Mouse (Mus musculus): Measurements from ENCODE around the gene Cfap58. TPM values are rescaled to one million over a fixed set of nuclear protein-coding genes. Genes with fewer than 3 reads are reported as not detected.

The Cfap58 gene
- total RNA-seq, 2 experiments from 2014 or later = 0.24 to 0.55 TPM

GRCm38 (mm10) chr19:47913344-47913743, 24.1 kb upstream of the Cfap58 start:
- intact Hi-C loops (cut with DNase I) = no loop called here
- DNase-seq (ENCODE audit: low spot score in 2 of 2) = no peak

- DNase-seq (ENCODE audit: low spot score in 2 of 2) = no peak
- intact Hi-C loops (cut with DNase I) = no loop called here
These were observed 23.3 kb upstream of the Cfap58 start for GRCm38 (mm10) chr19:47914191-47914590.

GRCm38 (mm10) chr19:47915251-47915650, 22.2 kb upstream of the Cfap58 start:
- DNase-seq (ENCODE audit: low spot score in 2 of 2) = no peak
- intact Hi-C loops (cut with DNase I) = loop anchor here (5.0 kb wide), 1 partner anchor 33 kb away; no protein-coding TSS in a partner anchor

- DNase-seq (ENCODE audit: low spot score in 2 of 2) = no peak
- intact Hi-C loops (cut with DNase I) = loop anchor here (5.0 kb wide), 1 partner anchor 35 kb away; no protein-coding TSS in a partner anchor
These were observed 20.1 kb upstream of the Cfap58 start for GRCm38 (mm10) chr19:47917396-47917795.

- no peak for DNase-seq (ENCODE audit: low spot score in 2 of 2)
- intact Hi-C loops (cut with DNase I) = loop anchor here (5.0 kb wide), 1 partner anchor 36 kb away; no protein-coding TSS in a partner anchor
These were observed 19.5 kb upstream of the Cfap58 start for GRCm38 (mm10) chr19:47918016-47918415.

- intact Hi-C loops (cut with DNase I) = loop anchor here (5.0 kb wide), 1 partner anchor 36 kb away; no protein-coding TSS in a partner anchor
- DNase-seq (ENCODE audit: low spot score in 2 of 2) = no peak
These were observed 18.9 kb upstream of the Cfap58 start for GRCm38 (mm10) chr19:47918455-47919101.

- intact Hi-C loops (cut with DNase I) = loop anchor here (5.0 kb wide), 1 partner anchor 37 kb away; no protein-coding TSS in a partner anchor
These were observed 18.1 kb upstream of the Cfap58 start, which contains the start of the genes Cfap43 and Itprip for GRCm38 (mm10) chr19:47919126-47919965. Gene Cfap43 (minus strand): TSS chr19:47919287. Gene Itprip (minus strand): TSS chr19:47919299.

DNA sequence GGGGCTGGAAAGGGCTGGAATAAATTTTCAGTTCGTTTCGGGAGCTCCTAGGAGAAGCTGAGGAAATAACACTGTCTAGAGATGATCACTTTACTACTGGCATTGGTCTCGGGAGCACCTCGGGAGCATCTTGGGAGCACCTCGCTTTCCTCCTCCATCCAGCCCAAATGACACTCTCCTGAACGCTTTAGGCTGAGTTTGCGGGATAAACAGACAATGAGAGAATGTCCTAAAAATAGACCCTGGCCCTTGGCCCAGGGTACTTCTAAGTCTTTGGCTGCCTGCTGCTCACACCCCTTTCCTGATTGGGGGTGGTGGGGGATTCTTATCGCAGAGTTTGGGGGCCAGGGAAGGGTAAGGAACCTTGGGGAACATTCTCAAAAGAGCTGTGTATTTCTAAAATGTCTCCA, 17.5 kb upstream of the Cfap58 start:
- intact Hi-C loops (cut with DNase I) = loop anchor here (5.0 kb wide), 1 partner anchor 38 kb away; no protein-coding TSS in a partner anchor
- no peak for DNase-seq (ENCODE audit: low spot score in 2 of 2)

More at GRCm38 (mm10) chr19:47919126-47919965, 18.1 kb upstream of the Cfap58 start, which contains the start of the genes Cfap43 and Itprip:
- DNase-seq (ENCODE audit: low spot score in 2 of 2) = peak; percentile 45 to 61

DNA sequence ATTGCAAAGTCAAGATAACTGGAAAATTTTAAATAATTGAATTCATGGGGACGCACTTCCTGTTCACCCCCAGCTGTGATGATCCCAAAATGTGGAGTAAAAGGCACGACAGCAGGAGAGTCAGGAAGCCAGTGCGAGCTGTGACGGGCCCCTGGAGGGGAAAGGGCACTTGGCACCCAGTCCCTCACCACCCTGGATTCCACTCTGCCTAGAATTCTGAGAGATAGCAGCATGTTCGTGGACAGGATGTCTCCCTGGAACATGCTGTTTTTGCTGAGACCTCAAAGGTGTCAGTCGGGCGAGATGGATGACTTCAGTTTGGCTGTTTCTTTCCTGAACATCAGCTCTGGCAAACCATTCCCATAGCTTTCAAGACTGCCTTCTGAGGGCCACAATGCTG, 11.7 kb upstream of the Cfap58 start:
- no peak for DNase-seq (ENCODE audit: low spot score in 2 of 2)
- intact Hi-C loops (cut with DNase I) = no loop called here

- DNase-seq (ENCODE audit: low spot score in 2 of 2) = no peak
- intact Hi-C loops (cut with DNase I) = no loop called here
These were observed 10.4 kb upstream of the Cfap58 start for GRCm38 (mm10) chr19:47927032-47927431.

DNA sequence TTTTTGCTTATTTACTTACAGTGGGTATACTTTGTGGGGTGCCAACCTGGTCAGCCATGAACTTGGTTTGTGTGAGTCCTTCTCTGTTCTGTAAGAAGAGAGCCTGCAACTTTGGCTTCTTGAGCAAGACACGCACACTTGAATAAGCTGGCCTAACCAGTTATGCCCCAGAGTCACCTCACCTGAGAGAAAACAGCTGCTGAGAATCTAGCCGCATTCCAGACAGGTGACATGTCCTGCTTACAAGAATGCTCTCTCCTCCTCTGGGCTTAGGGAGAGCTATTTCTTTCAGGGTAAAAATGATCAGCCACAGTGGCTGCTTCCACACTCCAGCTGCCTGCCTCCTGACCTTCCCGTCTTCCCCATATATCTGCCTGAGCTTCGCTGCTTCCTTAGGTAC, 8.4 kb upstream of the Cfap58 start:
- DNase-seq (ENCODE audit: low spot score in 2 of 2) = no peak
- intact Hi-C loops (cut with DNase I) = no loop called here

DNA sequence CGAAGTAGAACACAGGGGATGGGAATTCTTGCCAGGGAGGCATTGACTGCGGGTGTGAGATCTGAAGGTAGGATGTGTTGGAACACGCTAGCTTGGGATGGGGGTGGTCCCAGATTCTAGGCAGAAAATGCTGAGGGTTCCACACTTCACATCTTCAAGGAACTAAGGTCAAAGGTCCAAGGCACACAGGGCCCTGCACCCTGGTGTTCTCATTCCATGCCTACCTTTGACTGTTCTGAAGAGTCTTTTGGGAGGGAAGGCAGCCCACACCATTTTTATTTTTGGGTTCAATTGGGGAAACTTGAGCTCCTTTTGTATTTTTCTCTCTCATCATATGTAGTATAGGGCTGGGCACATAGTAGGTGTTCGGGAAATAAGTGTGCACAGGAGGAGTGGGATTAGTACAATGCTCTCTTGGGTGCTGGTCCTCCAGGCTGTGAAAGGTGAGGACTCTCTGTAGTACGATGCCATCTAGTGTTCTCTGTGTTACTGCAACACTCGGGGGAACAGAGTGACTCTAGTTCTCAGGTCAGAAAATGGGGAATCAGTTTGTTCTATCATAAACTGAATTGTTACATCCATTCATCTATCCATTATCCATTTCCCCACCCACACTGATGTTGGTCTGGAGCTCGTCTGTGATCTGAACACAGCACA, 5.4 kb upstream of the Cfap58 start:
- DNase-seq (ENCODE audit: low spot score in 2 of 2) = peak in 1 of 2 experiments; percentile 38
- intact Hi-C loops (cut with DNase I) = loop anchor here (1.0 to 10.0 kb wide), 2 partner anchors 50 to 267 kb away; no protein-coding TSS in a partner anchor

DNA sequence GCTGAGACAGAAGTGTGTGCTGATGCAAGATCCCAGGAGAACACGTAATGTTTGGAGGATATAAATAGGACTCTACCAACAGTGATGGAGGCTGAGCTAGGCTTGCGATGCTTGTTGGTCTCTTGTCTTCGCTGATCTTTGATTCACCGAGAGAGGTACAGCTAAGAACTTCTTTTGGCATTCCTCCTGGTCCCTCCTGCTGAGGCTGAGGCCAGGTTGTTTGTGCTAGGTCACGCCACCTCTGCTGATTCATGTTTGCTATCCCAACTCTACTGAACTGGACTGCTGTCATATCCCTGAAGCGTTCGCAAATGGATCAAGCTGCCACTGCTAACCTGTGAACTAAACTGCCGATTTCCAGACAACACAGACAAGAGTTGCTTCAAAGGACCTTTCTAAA, 3.3 kb upstream of the Cfap58 start:
- intact Hi-C loops (cut with DNase I) = loop anchor here (10.0 kb wide), 1 partner anchor 269 kb away; no protein-coding TSS in a partner anchor
- no peak for DNase-seq (ENCODE audit: low spot score in 2 of 2)

GRCm38 (mm10) chr19:47934636-47935238, 2.7 kb upstream of the Cfap58 start:
- intact Hi-C loops (cut with DNase I) = loop anchor here (10.0 kb wide), 1 partner anchor 270 kb away; no protein-coding TSS in a partner anchor
- no peak for DNase-seq (ENCODE audit: low spot score in 2 of 2)

DNA sequence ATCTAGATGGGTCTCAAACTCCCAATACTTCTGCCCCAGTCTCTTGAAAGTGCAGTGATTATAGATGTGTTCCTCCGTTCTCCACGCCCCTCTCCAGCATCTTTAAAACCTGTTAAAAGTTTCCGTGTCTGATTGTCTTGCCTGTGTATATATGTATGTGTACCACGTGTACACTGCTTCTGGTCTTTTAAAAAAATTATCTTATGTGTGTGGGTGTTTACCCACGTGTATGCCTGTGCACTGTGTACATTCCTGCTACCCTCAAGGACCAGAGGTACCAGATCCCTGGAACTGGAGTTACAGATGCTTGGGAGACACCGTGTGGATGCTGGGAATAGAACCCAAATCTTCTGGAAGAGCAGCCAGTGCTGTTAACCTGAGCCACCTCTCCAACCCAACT, 1.9 kb upstream of the Cfap58 start:
- DNase-seq (ENCODE audit: low spot score in 2 of 2) = no peak

GRCm38 (mm10) chr19:47936490-47936889, 985 bp upstream of the Cfap58 start:
- DNase-seq (ENCODE audit: low spot score in 2 of 2) = no peak
- intact Hi-C loops (cut with DNase I) = loop anchor here (10.0 kb wide), 1 partner anchor 272 kb away; no protein-coding TSS in a partner anchor

More for the DNA sequence above, 1.9 kb upstream of the Cfap58 start:
- intact Hi-C loops (cut with DNase I) = loop anchor here (10.0 kb wide), 1 partner anchor 271 kb away; no protein-coding TSS in a partner anchor

GRCm38 (mm10) chr19:47936938-47937337, 537 bp upstream of the Cfap58 start:
- no peak for DNase-seq (ENCODE audit: low spot score in 2 of 2)
- intact Hi-C loops (cut with DNase I) = loop anchor here (10.0 kb wide), 1 partner anchor 272 kb away; no protein-coding TSS in a partner anchor

DNA sequence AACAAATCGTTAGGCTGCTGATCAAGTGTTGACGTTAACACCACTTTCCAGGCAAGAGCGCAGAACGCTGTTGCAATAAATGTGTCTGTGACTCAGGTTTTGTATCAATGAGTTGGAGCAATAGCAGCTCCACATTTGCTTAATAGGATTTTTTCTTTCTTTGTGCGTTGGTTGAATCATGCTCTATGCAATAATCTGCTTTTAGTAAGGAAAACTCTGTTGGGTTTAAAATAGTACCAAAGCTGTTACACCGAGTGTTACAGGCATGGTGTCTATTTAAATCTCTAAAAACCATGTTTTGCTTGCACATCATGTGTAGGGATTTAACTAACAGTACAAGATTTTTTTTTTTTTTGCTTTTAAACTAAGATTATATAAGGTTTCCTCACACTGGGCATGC, 1.9 kb downstream of the Cfap58 start:
- peak in 1 of 2 experiments; percentile 69 for DNase-seq (ENCODE audit: low spot score in 2 of 2)
- intact Hi-C loops (cut with DNase I) = loop anchor here (10.0 kb wide), 1 partner anchor 275 kb away; no protein-coding TSS in a partner anchor

All from left cerebral cortex, postnatal 14 days (tissue).